Mouse (Mus musculus): ENCODE measurements around the gene 5330417C22Rik. TPM values are rescaled to one million over a fixed set of nuclear protein-coding genes. Genes with fewer than 3 reads are reported as not detected.
A peak's percentile ranks its signal among the peaks of the same experiment; 100 is the strongest.
"Not testable (repeated sequence)": the region's sequence is repeated elsewhere in the genome, so short reads cannot be mapped to it uniquely, and the experiment has no call there.

Gene 5330417C22Rik
- total RNA-seq (2015; ENCODE audit: low replicate concordance) (not detected in 2 replicates), total RNA-seq (2017; ENCODE audit: low replicate concordance) (not detected in 2 replicates)

DNA sequence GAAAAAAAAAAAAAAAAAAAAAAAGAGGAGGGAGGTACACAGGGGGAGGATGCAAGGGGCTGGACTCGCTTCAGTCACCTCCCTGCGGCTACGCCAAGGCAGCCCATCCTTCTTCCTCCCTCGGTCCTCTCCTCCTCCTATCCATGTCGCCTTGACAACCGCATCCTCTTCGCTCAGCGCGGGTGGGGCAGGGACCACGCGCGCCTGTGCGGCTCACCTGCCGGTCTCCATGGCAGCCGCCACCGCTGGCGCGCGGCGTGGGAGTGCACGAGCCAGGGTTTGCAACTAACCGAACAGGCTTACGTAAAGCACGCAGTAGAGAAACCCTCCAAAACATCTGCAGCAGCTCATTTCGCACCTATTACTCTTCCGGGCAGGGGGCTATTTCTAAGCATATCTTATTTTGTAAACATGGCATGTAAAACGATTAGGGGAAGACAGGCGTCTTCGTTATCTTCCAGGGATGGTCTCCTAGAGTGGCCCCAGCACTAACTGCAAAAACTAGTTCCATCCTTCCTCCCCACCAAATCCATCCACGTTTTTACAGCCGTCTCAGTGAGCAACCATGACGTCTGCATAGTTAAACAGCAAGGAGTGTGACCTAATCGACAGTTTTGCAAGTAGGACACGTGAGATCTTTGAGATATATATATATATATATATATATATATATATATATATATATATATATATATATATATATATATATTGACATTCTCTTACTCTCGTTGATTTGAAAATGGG is at the start of gene 5330417C22Rik:
Gene 5330417C22Rik (minus strand): TSS at position 20 of the 744 bp plus-strand sequence.
- ATAC-seq (replicated peaks; ENCODE audit: low FRiP score, poor library complexity, severe bottlenecking) = no peak

GRCm38 (mm10) chr3:108584580-108584979 is 48.2 kb upstream of the 5330417C22Rik start:
- no peak for ATAC-seq (replicated peaks; ENCODE audit: low FRiP score, poor library complexity, severe bottlenecking)

DNA sequence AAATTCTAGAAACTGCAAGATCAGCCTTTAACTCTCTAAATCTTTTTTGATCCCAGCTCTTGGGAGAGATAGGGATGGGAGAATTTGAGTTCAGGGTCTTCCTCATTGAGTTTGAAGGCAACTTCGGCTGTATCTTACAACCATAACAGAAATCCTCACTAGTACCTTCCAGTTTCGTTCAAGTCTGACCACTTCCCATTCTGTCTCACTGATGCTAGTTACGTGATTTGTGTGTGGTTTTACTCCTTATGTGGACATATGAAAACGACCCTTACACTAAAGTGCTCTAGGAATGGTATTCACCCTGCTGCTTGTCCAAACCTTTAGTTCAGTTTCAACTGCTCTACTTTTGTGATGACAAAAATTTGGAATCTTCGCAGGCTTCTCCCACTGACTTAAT is 37.7 kb upstream of the 5330417C22Rik start:
- ATAC-seq (replicated peaks; ENCODE audit: low FRiP score, poor library complexity, severe bottlenecking) = no peak

- no peak for ATAC-seq (replicated peaks; ENCODE audit: low FRiP score, poor library complexity, severe bottlenecking)
Observed at GRCm38 (mm10) chr3:108572309-108573010, 36.1 kb upstream of the 5330417C22Rik start.

GRCm38 (mm10) chr3:108571443-108572294 is 35.3 kb upstream of the 5330417C22Rik start, which contains the start of gene Taf13:
TSS of gene Taf13 (plus strand) at chr3:108571698.
- peak; percentile 99 for ATAC-seq (replicated peaks; ENCODE audit: low FRiP score, poor library complexity, severe bottlenecking)

DNA sequence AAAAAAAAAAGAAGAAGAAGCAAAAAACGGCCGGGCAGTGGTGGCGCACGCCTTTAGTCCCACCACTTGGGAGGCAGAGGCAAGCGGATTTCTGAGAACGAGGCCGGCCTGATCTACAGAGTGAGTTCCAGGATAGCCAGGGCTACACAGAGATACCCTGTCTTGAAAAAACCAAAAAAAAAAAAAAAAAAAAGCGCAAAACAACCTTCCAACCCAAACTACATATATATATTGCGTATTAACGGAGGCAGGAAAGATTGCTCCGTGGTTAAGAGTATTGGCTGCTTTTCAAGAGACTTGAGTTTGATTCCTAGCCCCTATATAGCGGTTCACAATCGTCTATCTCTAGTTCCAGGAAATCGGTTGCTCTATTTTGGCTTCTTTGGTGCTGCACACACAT is 34.5 kb upstream of the 5330417C22Rik start:
- ATAC-seq (replicated peaks; ENCODE audit: low FRiP score, poor library complexity, severe bottlenecking) = no peak

GRCm38 (mm10) chr3:108569636-108570035 is 33.3 kb upstream of the 5330417C22Rik start:
- ATAC-seq (replicated peaks; ENCODE audit: low FRiP score, poor library complexity, severe bottlenecking) = not testable (repeated sequence)

DNA sequence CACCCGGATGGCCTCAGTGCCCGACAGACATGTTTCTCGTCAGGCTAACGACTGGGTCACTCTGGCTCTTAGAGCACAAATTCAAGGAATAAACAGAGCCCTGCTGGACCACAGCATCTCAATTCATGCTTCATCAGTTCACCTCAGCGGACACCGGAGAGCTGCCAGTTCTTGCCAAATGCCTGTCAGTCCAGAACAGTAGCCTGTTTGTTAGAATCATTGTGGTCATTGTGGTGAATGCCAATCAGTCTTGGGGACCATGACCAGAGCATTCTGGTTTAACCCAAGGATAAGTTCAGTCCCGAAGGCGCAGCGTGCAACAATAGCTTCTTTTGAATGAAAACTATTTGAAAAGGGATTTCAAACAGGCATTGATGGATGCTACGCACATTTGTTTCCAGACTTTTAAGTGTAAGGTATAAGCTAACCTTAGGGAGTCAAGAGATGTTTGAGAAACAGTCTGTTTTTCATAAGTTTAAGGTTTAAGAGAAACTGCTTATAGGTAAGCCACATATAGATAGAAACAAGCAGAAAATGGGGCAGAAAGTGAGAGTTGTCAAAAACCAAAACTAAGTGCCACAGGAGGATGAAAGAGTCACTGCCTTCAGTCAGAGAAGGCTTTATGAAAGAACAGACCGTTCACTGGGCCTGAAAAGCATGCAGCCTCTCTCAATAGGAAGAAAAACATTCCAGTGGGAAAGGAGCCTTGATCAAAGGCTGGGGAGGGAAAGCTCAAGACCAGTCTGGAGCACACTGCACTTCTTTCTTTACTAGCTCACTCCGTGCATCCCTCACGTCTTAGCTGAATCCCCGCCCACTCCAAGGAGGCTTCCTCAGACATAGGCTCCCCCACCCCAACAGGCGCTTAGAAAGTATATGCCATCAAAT is 31.9 kb upstream of the 5330417C22Rik start:
- no peak for ATAC-seq (replicated peaks; ENCODE audit: low FRiP score, poor library complexity, severe bottlenecking)

DNA sequence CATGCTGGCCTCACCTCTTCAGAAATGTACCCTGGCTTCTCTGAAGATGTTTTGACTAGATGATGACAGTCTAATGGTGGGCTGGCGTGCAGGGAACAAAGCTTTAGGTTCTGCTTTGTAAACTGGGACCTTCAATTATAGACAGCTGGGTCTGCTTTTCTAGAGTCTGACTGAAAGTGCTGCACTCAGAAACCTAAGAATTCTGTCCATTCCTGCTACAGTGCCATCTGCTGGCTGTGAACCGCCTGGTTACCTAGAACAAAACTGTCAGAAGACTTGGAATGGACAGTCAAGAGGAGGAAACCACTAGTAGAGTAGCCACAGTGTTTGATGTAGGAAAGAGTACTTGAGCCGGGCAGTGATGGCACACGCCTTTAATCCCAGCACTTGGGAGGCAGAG is 27.0 kb upstream of the 5330417C22Rik start:
- ATAC-seq (replicated peaks; ENCODE audit: low FRiP score, poor library complexity, severe bottlenecking) = peak; percentile 66

DNA sequence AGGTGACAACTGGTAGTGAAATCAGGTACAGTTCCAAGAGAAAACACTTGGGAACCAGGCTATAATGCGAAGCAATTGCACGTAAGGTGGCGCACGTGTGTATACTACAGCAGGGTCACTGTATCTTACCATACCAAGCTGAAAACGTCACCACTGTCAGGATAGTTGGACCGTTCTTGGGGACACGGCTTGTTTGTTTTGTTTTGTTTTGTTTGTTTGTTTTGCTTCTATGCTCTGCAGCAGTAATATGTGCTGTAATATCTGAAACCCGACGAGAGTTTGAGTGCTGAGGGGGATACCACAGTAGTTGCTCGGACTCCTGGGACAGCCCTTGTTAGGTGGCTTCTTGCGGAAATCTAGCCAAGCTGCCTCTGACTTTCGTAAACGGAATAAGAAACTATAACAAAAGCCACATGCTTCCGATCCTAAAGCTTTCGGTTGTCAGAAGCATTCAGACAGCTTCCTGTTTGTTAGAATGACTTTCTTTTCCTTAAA is 26.5 kb upstream of the 5330417C22Rik start:
- ATAC-seq (replicated peaks; ENCODE audit: low FRiP score, poor library complexity, severe bottlenecking) = peak; percentile 62

DNA sequence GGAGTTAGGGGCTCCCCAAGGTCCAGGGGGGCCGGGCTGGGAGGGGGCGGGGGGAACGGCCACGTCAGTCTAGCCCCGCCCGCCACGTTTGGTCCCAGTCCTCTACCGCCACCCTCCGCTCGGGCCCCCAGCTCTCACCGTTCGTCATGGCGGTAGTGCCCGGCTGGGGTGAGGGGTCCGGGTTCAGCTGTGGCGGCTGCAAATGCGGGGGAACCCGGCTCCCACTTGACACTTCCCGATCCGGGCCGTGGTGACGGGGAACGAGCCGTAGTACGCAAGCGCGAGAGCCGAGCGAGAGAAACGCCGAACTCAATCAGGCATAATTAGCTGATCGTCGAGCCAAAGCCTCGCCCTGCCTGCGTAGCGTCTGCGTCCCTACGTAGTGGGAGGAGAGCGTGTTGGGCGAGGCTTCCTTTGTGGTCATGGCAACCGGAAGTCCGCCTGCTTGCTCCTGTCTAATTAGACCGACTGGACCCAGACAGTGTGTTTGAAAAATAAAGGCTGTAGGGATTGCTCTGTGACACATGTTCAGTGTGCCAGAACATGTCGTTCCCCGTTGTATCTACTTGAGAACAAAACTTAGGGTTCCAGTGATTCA is 25.9 kb upstream of the 5330417C22Rik start, which contains the start of gene Tmem167b:
Gene Tmem167b (minus strand): TSS at position 334 of the 598 bp plus-strand sequence.
- ATAC-seq (replicated peaks; ENCODE audit: low FRiP score, poor library complexity, severe bottlenecking) = peak; percentile 93

GRCm38 (mm10) chr3:108557888-108558287 is 21.6 kb upstream of the 5330417C22Rik start:
- ATAC-seq (replicated peaks; ENCODE audit: low FRiP score, poor library complexity, severe bottlenecking) = no peak

DNA sequence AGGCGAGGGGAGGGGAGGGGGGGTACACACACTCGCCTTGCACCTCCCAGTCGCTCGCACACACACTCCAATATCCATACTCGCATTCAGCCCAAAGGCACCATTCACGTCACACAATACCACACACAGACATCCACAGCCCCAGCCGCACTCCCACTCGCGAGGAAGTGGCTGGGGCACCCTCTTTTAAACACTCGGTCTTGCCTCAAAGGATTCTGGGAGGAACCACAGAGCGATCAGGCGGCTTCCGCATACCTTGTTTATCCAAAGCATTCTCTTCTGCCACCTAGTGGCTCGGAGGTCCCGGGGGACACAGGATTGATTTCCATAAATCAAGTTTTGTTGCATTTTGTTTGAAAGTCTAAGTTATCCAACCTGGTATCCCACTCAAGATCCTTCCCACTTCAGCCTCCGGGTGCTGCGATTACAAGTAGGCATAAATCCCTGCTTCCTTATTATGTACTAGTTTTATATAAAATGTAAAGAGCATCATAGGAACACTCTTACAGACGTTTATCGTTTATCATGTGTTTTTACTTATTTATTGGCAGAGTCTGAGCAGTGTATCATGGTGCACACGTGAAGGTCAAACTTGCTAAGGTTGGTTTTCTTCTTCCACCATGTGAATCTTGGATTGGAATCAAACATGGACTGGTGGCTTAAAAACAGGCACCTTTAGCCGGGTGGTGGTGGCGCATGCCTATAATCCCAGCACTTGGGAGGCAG is 18.4 kb upstream of the 5330417C22Rik start:
- ATAC-seq (replicated peaks; ENCODE audit: low FRiP score, poor library complexity, severe bottlenecking) = peak; percentile 97

- peak; percentile 36 for ATAC-seq (replicated peaks; ENCODE audit: low FRiP score, poor library complexity, severe bottlenecking)
Observed at GRCm38 (mm10) chr3:108554111-108554561, 17.8 kb upstream of the 5330417C22Rik start.

GRCm38 (mm10) chr3:108542299-108542698 is 6.0 kb upstream of the 5330417C22Rik start:
- ATAC-seq (replicated peaks; ENCODE audit: low FRiP score, poor library complexity, severe bottlenecking) = no peak

GRCm38 (mm10) chr3:108537303-108537702 is 967 bp upstream of the 5330417C22Rik start:
- peak; percentile 87 for ATAC-seq (replicated peaks; ENCODE audit: low FRiP score, poor library complexity, severe bottlenecking)

DNA sequence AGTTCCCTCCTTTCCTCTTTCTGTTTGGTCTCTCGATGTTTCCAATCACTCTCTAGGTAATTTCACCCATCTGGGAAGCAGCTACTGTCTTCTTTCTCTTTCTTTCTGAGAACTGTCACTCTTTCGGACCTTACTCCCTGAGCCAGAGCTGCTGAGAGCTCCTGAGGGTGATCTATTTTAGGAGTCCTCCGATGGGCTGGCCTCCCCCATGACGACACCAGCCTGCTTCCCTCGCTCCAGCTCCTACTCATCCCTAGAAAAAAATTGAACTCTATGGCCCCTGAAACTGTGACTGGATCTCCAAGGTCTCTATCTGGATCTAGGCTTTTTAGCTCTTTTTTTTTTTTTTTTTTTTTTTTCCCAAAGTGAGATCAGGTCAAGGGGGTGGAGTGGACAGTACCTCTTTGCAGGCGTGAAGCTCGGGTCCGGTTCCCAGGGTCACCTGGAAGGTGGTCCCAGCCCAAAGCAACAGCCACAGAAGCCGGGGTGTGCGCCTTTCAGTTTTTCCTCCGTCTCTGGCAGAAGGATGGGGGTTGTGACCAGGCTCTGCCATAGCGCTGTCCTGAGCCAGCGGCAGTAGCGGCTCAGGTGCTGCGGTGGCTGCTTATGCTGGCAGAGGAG is 330 bp downstream of the 5330417C22Rik start:
- ATAC-seq (replicated peaks; ENCODE audit: low FRiP score, poor library complexity, severe bottlenecking) = no peak
